Mouse (Mus musculus) midbrain, embryonic 14.5 days (tissue): ENCODE measurements at regions not wholly inside any gene's neighbourhood (a gene's known extent, or its start where the extent isn't known, plus 50 kb on each side); places are given as distances from the start of the nearest gene placed in this dataset.
A peak's percentile ranks its signal among the peaks of the same experiment; 100 is the strongest.

ENCODE experiments used
- ATAC-seq: fragments of 200-750 bp; cut with Nextera tagmentation; 2 replicates; pipeline ENCODE4 v1.8.0; 2017; ENCODE audit warnings: moderate number of reproducible peaks, moderate library complexity; ENCODE audit not compliant: low FRiP score, low TSS enrichment
- DNase-seq: peaks from one replicate; pipeline ENCODE4 v3.0.0-alpha.2; 2015
- H3K27ac ChIP-seq: fragments of 300-500 bp; sonication (generic); replicated peaks from 2 replicates; pipeline ENCODE4 v1.5.1; 2014; ENCODE audit warnings: mild to moderate bottlenecking, low read depth, low read length, moderate library complexity
- H3K27me3 ChIP-seq: fragments of 300-500 bp; sonication (generic); 2 replicates; pipeline ENCODE4 v1.6.1; 2014; ENCODE audit warnings: low read length, control low read depth, mixed read lengths; ENCODE audit not compliant: control insufficient read depth, insufficient read depth
- H3K36me3 ChIP-seq: fragments of 300-500 bp; sonication (generic); 2 replicates; pipeline ENCODE4 v1.6.1; 2014; ENCODE audit warnings: low read length, control low read depth; ENCODE audit not compliant: control insufficient read depth, insufficient read depth
- H3K4me1 ChIP-seq: fragments of 300-500 bp; sonication (generic); 2 replicates; pipeline ENCODE4 v1.6.1; 2014; ENCODE audit warnings: mild to moderate bottlenecking, antibody characterized with exemption, low read length, control low read depth; ENCODE audit not compliant: control insufficient read depth, insufficient read depth
- H3K4me2 ChIP-seq: fragments of 300-500 bp; sonication (generic); 2 replicates; pipeline ENCODE4 v1.6.1; 2014; ENCODE audit warnings: mild to moderate bottlenecking, low read length, moderate library complexity
- H3K4me3 ChIP-seq: fragments of 300-500 bp; sonication (generic); replicated peaks from 2 replicates; pipeline ENCODE4 v1.5.1; 2014; ENCODE audit warnings: low read depth, low read length
- H3K9ac ChIP-seq: fragments of 300-500 bp; sonication (generic); replicated peaks from 2 replicates; pipeline ENCODE4 v1.6.1; 2014; ENCODE audit warnings: mild to moderate bottlenecking, low read length, moderate library complexity
- H3K9me3 ChIP-seq: fragments of 300-500 bp; sonication (generic); 2 replicates; pipeline ENCODE4 v1.6.1; 2016; ENCODE audit warnings: low read length, control low read depth, mixed read lengths; ENCODE audit not compliant: control insufficient read depth
- WGBS: fragments of 180-500 bp; shearing (Covaris S2); extraction: QIAGEN DNeasy Blood & Tissue Kit; methylation state at CpG from one replicate; pipeline ENCODE4 v1.1.7; 2014; 5-methylcytosine and 5-hydroxymethylcytosine counted together

DNA sequence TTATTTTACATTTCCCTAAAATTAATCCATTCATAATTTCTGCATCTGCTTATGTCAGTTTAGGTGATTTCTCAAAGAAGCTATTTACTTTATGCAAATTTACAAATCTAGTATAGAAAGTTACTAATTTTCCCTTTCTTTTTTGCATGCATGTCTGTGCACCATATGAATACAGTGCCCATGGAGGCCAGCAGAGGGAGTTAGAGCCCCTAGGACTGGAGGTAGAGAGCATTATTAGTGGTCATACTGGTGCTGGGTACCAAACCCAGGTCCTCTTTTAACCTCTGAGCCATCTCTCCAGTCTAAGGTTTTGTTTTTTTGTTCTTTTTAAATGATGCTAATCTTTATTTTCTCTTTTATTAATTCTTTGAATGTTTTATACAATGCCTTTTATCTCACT lies 184.9 kb upstream of the Wscd1 start:
- Histone ChIP-seq H3K9me3 (no peaks in the 10 kb centered on the region), H3K4me2 (no peak overlapping the region), H3K36me3 (no peaks in the 10 kb centered on the region), H3K4me3 (no peak overlapping the region), H3K27me3 (no peaks in the 10 kb centered on the region), H3K4me1 (no peaks in the 10 kb centered on the region), H3K27ac (no peak overlapping the region), H3K9ac (no peak overlapping the region)
- ATAC-seq (no peak), DNase-seq (no peak)

DNA sequence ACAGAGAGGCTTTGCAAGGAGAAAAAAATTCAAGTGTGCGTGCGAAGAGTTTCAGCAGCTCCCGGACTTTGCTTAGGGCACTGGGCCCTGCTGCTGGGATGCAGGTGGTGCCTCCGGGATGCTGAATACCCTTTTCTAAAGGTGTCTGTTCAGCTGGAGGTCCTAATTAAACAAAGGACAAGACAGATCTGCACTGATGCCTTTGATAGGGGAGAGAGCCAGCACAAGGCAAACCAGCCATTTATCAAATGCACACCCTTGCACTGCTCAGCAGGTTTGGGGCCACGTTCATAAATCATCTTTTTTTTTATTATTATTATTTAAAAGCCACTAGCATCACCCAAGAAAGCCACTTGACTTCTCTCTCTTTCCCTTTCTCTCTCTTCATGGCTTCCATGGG lies 172.9 kb upstream of the Wscd1 start:
- no peak for DNase-seq
- 67% methylated on average over 5 of the region's 5 CpGs for WGBS
- no peak for ATAC-seq

DNA sequence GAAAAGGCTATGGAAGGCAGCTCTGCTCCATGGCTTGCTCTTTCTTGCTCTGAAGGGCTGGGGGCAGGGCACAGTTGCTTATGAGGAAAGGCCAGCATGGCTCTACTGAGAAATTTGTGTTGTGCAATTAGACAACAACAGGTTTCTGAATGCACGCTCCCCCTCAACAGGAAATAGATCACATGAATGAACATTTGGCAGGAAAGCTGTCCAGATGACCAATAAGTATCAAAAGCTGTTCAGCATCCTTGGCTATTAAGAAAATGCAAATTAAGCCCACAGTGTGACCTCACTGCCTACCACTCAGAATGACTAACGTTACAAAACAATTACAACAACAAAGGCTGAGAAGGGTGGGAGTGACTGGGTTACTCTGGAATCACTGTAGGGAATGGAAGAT lies 167.9 kb upstream of the Wscd1 start:
- no peaks in the 10 kb centered on the region for H3K9me3 ChIP-seq
- no peak overlapping the region for H3K27ac ChIP-seq
- DNase-seq (no peak), ATAC-seq (no peak)
- no peak overlapping the region for H3K4me2 ChIP-seq
- H3K36me3 ChIP-seq: no peaks in the 10 kb centered on the region
- no peaks in the 10 kb centered on the region for H3K27me3 ChIP-seq
- H3K9ac ChIP-seq: no peak overlapping the region
- no peak overlapping the region for H3K4me3 ChIP-seq
- H3K4me1 ChIP-seq: no peaks in the 10 kb centered on the region
- 45% methylated on average over 2 of the region's 2 CpGs for WGBS

More for the DNA sequence above, 172.9 kb upstream of the Wscd1 start:
- H3K9ac ChIP-seq: no peak overlapping the region
- no peaks in the 10 kb centered on the region for H3K36me3 ChIP-seq
- no peak overlapping the region for H3K27ac ChIP-seq
- no peak overlapping the region for H3K4me2 ChIP-seq
- H3K4me1 ChIP-seq: peaks cover 10% of the 10 kb centered on the region
- H3K27me3 ChIP-seq: no peaks in the 10 kb centered on the region
- no peaks in the 10 kb centered on the region for H3K9me3 ChIP-seq
- H3K4me3 ChIP-seq: no peak overlapping the region

DNA sequence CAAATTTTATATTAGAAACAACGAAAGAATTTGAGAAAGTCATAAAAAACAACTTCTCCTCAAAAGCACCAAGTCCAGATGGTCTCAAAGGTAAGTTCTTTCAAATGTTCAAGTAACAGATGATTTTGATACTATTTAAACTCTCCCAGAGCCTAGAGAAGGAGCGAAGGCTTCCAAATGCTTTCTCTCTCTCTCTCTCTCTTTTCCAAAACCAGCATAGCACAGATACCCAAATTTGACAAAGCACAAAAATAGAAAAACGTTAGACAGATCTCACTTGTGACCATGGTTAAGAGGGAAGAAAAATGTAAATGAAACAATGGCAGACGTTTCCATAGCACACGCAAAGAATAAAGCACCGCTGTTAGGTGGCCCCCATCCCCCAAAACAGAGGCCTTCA lies 158.7 kb upstream of the Wscd1 start:
- Histone ChIP-seq H3K27me3 (no peaks in the 10 kb centered on the region), H3K4me1 (no peaks in the 10 kb centered on the region), H3K36me3 (no peaks in the 10 kb centered on the region), H3K4me3 (no peak overlapping the region), H3K4me2 (no peak overlapping the region), H3K9ac (no peak overlapping the region), H3K27ac (no peak overlapping the region), H3K9me3 (no peaks in the 10 kb centered on the region)
- ATAC-seq: no peak
- no peak for DNase-seq
- WGBS: 88% methylated on average over 6 of the region's 6 CpGs

DNA sequence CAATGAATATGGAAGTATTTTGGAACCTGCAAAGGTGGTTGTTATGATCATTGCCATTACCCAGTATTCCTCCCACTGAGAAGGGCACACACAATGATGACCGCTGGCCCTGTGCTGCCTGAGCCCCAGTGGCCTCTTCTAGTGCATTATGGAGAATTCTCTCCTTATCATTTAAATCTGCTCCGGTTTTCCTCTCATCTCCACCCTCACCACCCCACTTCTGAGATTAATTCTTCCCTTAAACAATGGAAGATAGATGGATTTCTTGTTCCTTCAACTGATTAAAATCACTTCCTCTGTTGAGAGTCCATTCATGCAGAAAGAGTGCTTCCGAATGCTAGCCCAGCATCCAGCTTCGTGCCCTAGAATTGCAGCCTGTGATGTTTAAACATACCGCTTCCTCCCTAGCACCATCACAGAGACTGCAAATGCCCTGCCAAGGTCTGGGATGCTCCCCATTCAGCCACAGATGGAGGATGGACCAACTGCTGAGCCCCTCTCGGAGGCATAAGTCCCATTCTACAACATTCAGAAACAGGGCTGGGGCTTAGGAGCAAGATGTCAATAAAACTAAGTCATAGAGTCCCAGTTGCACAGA lies 155.4 kb upstream of the Wscd1 start:
- no peak overlapping the region for H3K9ac ChIP-seq
- H3K9me3 ChIP-seq: no peaks in the 10 kb centered on the region
- no peak overlapping the region for H3K4me3 ChIP-seq
- H3K36me3 ChIP-seq: no peaks in the 10 kb centered on the region
- ATAC-seq: no peak
- no peak overlapping the region for H3K27ac ChIP-seq
- H3K4me1 ChIP-seq: no peaks in the 10 kb centered on the region
- DNase-seq: no peak
- no peaks in the 10 kb centered on the region for H3K27me3 ChIP-seq
- H3K4me2 ChIP-seq: no peak overlapping the region
- WGBS: 65% methylated on average over 6 of the region's 6 CpGs

DNA sequence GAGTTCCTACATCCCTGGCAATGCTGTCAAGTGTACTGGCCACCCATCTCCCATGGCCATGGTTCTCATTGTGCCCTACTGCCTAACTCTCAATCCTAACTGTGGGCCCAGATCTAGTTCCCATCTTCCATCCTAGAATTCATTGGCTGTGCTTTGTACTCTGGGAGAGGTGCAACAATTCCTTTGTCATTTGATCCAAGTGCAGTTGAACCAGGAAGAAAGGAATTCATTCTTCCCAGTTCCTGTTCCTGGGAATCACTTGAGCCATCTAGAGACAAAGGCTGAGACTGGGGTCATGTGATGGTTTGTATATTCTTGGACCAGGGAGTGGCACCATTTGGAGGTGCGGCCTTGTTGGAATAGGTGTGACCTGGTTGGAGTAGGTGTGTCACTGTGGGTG lies 152.0 kb upstream of the Wscd1 start:
- WGBS: 79% methylated on average over 1 of the region's 1 CpGs
- Histone ChIP-seq H3K9ac (no peak overlapping the region), H3K4me2 (no peak overlapping the region), H3K27me3 (no peaks in the 10 kb centered on the region), H3K4me1 (no peaks in the 10 kb centered on the region), H3K9me3 (no peaks in the 10 kb centered on the region), H3K27ac (no peak overlapping the region), H3K36me3 (no peaks in the 10 kb centered on the region), H3K4me3 (no peak overlapping the region)
- no peak for ATAC-seq
- no peak for DNase-seq

GRCm38 (mm10) chr11:71610782-71611181 lies 138.9 kb upstream of the Wscd1 start:
- H3K9ac ChIP-seq: no peak overlapping the region
- ATAC-seq (no peak), DNase-seq (peak; percentile 17)
- no peaks in the 10 kb centered on the region for H3K4me1 ChIP-seq
- H3K36me3 ChIP-seq: no peaks in the 10 kb centered on the region
- no peak overlapping the region for H3K4me2 ChIP-seq
- H3K27ac ChIP-seq: no peak overlapping the region
- H3K4me3 ChIP-seq: no peak overlapping the region
- no peaks in the 10 kb centered on the region for H3K27me3 ChIP-seq
- WGBS: 74% methylated on average over 9 of the region's 9 CpGs
- H3K9me3 ChIP-seq: no peaks in the 10 kb centered on the region

DNA sequence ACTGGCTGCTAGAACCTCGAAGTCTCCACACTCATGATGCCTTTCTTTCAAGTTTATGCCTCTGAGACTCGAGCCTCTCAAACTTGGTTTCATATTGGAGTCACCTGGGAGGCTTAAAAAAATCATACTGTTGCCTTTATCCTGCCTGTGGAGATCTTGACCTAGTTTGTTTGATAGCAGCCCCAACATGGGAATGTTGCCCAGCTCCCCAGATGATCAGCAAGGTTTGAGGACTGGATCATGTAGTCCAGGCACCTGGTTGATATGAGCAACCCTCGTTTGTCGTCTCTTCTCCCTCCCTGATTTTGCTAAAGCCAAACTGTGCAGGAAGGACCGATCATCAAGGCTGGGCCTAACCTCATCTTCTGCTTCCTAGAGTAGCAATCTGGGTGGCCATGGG lies 134.2 kb upstream of the Wscd1 start:
- Histone ChIP-seq H3K36me3 (no peaks in the 10 kb centered on the region), H3K4me1 (no peaks in the 10 kb centered on the region), H3K9me3 (no peaks in the 10 kb centered on the region), H3K9ac (no peak overlapping the region), H3K27ac (no peak overlapping the region), H3K27me3 (no peaks in the 10 kb centered on the region), H3K4me2 (no peak overlapping the region), H3K4me3 (no peak overlapping the region)
- ATAC-seq (no peak), DNase-seq (no peak)
- WGBS: 70% methylated on average over 5 of the region's 5 CpGs

- Histone ChIP-seq H3K27me3 (no peaks in the 10 kb centered on the region), H3K4me1 (no peaks in the 10 kb centered on the region), H3K9ac (no peak overlapping the region), H3K4me2 (no peak overlapping the region), H3K4me3 (no peak overlapping the region), H3K36me3 (no peaks in the 10 kb centered on the region), H3K9me3 (no peaks in the 10 kb centered on the region), H3K27ac (no peak overlapping the region)
- DNase-seq (no peak), ATAC-seq (no peak)
- WGBS: 76% methylated on average over 5 of the region's 5 CpGs
Measured at GRCm38 (mm10) chr11:71625501-71626191, 124.1 kb upstream of the Wscd1 start.
